Mouse (Mus musculus) heart, adult 18-20 months (tissue): ENCODE data around the gene Ttyh1. TPM values are rescaled to one million over a fixed set of nuclear protein-coding genes. Genes with fewer than 3 reads are reported as not detected.

Experiments
- DNase-seq, 2 experiments: peaks; one replicate each; pipeline ENCODE4 v3.0.0; 2021 to 2022; ENCODE audit warnings: mixed read lengths in 1 of 2
- total RNA-seq, 2 experiments: library from RNA; stranded (reverse); gene quantifications; 2 replicates each; pipeline ENCODE4 v1.2.3; 2021

The Ttyh1 gene
- total RNA-seq, 2 experiments from 2014 or later: 0.69 to 0.92 TPM

DNA sequence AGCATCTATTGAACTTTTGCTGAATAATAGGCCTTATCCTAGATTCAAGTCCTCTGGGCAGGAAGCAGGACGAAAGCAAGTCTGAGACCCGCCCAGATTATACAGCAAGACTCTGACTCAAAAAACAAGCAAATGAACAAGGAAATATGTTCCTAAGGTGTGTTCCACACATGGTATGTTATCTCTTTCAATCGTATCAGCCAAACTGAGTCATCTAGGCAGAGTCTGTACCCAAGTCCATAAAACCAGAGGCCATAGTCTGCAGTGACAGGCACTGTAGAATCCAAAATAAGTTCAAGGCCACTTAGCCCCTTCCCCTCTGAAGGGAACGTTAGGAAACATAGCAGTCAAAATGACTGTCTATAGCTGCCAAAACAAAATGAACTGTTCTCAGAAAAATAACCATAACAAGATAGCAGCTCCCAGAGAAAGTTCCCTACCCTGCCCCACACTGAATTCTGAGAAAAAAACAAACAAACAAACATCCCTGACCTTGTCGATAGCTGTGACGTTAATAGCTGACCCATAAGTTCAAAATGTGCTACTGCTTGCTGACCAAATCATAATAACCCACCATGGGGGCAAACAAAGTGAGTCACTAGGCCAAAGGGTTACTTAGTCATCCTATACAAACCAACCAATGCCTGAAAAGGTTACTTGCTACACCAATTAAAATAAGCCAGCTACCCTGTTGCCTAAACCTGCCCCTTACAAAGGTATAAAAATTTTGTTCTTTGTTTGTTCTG lies 51.2 kb downstream of the Ttyh1 start:
- DNase-seq: no peak

DNA sequence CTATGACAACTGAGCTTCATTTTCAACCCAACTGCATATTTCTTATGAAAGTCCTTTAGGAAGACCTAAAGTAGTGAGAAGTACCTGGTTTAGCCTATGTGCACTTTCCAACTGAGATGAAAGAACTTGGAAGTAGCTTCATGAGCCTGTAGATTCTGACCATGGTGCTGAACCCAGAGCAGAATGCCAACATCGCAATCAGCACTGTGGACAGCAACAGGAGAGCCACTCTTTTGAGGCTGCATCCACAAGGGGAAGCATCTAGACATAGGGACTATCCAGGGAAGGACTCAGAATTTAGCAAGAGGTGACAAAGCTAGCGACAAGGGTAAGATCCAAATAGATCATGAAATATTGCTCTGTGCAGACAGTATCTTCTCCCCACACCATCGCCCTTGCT lies 59.2 kb downstream of the Ttyh1 start:
- peak; percentile 23 to 71 for DNase-seq

Other genes starting within 250 kb of the Ttyh1 start
- gene Gm14548, start 221.3 kb upstream of the Ttyh1 start, total RNA-seq: not detected
- under 1 TPM; 0.30 to 0.33 TPM for gene Lilra6, start 203.9 kb upstream of the Ttyh1 start, total RNA-seq
- 1 to 10 TPM in 1 of 2 experiments, under 1 TPM in 1; 0.89 to 1.1 TPM for gene Lair1, start 56.2 kb upstream of the Ttyh1 start, total RNA-seq
- 10 to 100 TPM; 21.2 to 31.9 TPM for gene Leng8, start 17.6 kb downstream of the Ttyh1 start, total RNA-seq
- 1 to 10 TPM; 2.6 TPM for gene Leng9, start 31.0 kb downstream of the Ttyh1 start, total RNA-seq
- 1 to 10 TPM; 4.1 to 4.6 TPM for gene Cdc42ep5, start 45.5 kb downstream of the Ttyh1 start, total RNA-seq
- 1 to 10 TPM in 1 of 2 experiments, under 1 TPM in 1; 0.69 to 1.3 TPM for gene Lilra5, start 118.3 kb downstream of the Ttyh1 start, total RNA-seq
- under 1 TPM; 0.18 to 0.30 TPM for gene Ncr1, start 218.3 kb downstream of the Ttyh1 start, total RNA-seq